Mouse (Mus musculus): ENCODE measurements around the gene Cmtr1.
"Not testable (repeated sequence)": the region's sequence is repeated elsewhere in the genome, so short reads cannot be mapped to it uniquely, and the experiment has no call there.

Cmtr1 gene

DNA sequence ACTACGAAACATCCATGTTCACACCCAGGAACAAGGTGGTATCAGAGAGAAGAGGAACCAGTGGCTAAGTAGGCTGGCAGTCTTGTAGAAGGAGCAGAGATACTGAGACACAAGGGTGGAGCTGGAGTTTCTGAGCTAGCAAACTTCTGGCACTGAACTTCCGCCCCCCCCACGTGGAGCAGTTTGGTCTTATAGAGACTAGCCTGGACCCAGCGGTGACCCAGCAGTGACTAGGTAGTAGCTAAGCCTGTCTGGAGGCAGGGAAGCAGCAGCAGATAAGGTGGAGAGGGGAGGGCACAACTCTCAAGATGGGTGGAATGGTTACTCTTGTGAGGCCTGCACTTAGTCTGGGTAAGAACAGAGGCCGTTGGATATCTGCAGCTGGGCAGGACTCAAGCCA lies 48.4 kb downstream of the Cmtr1 start:
- no peak for DNase-seq

DNA sequence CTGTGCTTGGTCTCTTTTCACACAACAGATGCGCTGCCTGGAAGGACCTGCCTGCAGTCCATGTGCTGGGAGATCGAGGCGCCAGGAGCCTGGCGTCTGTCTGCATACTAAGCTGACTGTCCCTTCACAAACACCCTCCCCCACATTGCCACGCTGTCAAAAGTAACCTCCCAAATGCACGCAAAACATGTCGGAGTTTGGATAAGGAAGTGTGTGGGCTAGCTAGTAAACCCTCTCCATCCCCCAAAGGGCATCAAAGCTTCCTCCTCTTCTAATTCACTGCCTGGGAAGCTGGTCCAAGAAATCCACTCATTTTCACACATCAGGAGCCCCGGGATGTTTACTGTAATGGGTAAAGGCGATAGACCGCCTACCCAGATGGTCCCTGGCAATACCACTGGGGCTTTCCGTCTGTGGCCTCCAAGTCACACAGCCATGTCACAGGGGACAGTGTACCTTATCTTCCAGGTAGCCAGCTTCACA lies 50.2 kb downstream of the Cmtr1 start:
- DNase-seq, result peak; percentile 58

DNA sequence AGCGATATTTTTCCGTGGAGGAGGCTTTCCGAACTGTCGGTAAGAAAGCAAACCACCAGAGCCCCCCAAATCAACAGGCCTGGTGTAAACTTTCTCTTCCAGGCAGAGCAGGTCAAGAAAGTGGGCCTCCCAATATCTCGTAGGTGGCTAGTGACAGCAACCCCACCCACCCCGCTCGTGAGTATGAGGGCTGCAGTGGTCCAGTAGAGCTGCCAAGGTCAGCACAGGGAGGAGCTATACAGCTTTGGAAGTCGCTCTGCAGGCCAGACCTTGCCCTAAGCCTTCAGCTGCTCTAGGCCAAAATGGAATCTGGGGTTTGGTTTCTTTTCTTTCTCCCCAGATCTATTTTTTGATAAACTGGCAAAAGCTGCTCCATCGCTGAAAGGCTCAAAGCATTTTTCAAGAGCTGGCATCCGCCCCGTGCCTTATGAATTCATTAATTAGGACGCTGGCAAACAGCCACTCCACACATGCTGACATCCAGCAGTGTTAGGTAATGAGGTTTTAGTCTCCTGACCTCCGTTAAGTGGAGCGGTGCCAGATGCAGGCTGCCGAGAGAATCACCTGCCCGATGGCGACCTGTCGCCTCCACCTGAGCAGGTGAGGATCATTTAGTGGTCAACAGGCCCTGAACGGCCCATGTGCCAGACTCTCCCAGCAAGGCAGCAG lies 50.8 kb downstream of the Cmtr1 start:
- DNase-seq, result peak; percentile 93

DNA sequence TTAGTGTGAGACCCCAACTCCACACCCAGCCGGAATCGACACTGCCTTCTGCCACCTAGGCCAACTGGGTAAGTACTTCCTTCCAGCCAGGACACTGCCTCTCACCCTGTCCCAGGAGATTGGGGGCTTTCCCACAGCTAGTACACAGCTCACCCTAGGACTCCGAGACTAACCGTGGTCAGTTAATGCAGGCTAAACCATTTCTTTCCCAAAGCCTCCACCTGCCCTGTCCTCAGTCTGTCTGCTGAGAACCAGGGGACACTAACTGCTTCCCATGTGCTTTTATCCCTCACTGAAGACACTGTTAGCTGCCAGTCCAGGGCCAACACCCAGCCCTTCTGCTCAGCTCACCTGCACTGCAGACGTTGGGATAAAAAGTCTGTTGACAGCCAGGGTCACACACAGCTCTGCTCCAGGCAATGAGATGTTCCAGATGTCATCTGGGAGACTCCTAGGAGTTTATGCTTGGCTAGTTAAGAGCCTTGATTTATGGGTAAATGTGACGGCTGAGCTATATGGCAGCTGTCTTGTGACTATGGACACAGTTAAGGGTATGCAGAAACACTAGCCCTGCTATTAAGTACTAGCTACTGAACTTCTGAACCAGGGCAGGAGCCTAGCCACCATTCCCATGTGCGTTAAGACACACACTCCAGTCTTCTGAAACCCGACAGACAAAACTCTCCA lies 51.5 kb downstream of the Cmtr1 start:
- no peak for DNase-seq

DNA sequence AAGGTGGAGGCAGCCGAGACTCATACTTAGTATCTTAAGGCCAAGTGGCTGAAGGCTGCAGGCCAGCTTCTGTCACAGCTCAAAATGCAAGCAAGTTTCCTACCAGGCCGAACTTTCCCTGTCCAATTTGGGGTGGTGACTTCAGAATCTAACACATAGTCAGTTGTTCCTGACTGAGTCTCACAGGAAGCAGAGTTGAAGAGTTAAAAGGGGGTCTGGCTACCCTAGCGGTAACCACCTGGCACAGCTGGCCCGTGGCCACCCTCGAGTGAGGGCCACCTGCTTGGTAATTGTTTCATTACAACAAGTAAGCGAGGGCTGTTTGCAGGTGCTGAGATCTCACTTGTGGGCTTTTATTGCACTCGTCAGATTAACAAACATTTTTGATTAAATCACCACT lies 52.2 kb downstream of the Cmtr1 start:
- peak; percentile 59 for DNase-seq

DNA sequence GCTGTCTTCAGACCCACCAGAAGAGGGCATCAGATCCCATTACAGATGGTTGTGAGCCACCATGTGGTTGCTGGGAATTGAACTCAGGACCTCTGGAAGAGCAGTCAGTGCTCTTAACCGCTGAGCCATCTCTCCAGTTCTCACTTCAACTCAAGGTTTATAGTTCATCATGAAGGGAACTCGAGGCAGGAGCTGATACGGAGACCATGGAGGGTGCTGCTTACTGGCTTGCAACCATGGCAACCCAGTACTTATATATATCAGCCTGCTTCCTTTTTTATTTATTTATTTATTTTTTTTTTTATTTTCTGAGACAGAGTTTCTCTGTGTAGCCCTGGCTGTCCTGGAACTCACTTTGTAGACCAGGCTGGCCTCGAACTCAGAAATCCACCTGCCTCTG lies 53.3 kb downstream of the Cmtr1 start:
- not testable (repeated sequence) for DNase-seq

DNA sequence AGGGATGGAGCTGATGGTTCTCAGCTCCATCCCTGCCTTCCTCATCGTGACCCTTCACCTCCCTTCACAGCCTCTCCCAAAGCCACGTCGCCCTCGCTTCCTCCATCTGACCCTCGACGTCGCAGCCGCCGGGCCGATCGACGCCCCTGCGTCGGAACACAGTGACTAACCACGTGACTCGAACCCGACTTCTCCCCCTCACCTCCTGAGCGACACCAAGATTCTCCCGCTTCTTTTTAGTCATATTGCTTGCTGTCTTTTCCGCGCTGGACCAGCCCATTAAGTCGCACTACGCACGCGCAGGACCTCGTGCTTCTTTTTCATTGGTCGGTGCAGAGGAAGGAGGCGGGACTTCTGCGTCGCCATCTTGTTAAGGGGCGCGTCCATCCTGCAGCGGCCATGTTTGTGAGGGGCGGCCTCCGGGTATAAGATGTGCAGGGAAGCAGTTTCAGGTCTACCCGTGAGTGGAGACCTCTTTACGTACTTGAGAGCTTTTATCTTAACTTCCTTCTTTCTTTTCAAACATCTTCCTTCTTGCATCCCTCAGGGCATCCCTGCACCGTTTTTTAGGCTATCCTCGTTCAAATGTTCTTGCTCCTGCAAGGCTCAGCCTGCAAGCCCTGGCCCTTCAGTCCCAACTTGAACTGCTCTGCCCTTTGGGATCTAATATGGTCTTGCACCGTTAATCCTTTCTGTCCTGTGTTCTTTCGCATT lies 56.5 kb downstream of the Cmtr1 start, which contains the start of gene Ccdc167:
Ccdc167 (minus strand) TSS at position 313 of the 714 bp plus-strand sequence.
- peak; percentile 97 for DNase-seq

DNA sequence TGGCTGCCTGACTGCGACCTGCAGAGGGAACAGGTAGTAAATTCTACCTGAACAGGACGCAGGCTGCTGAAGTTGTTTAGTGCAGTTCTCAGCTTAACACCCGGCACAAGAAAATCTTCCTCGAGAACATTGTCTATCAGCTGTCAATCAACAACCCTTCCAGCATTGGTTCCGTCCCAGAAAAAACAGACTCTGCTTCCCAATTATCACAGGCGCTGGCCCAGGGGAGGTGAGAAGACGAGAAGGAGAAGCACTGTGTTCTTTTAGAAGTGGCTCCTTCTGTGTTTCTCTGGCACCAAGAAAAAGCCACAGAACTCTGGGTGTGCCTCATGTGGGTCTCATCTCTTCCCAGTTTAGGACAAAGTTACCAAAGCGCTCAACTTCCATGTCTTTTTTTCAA lies 58.3 kb downstream of the Cmtr1 start:
- no peak for DNase-seq

DNA sequence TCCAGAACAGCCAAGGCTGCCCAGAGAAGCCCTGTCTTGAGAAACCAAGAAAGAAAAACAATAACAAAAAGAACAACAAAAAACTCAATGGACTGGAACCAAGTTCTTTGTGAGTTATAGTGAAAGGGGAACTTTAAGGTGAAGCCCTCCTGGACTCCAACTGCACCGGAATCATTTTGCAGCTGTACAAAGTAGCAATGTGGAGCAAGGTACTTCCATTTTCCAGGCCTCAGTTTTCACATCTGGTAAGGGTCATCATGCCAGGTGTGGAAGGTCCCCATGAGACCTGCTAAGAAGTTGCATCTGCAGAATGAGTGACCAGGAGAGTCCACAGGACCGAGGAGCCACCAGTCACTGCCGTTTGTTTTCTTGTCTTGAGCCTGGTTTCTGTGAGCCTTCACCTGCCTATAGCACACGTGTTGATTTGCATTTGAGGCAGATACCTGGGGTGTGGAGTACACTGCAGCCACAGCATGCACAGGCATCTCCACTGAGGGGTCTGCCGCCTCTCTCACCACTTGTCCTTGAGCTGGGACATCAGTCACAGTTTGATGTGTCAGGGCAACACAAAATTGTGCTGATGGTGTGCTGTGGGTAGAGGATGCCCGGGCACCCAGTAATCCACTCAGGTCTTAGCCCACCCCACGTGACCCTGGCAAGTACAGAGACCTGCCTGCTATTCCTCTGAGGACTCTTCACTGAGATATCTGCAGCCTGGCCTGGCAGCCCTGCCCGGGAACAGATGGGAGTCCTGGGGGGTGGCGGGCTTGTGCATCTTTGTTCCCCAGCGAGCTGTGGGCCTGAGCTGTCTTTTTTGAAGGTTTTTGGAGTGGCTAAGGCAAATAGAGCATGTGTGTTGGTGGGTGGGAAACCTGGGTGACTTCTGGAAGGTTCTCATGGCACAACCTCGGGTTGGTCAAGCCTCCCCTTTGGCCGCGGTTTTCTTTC lies 59.5 kb downstream of the Cmtr1 start:
- DNase-seq, result peak; percentile 91

DNA sequence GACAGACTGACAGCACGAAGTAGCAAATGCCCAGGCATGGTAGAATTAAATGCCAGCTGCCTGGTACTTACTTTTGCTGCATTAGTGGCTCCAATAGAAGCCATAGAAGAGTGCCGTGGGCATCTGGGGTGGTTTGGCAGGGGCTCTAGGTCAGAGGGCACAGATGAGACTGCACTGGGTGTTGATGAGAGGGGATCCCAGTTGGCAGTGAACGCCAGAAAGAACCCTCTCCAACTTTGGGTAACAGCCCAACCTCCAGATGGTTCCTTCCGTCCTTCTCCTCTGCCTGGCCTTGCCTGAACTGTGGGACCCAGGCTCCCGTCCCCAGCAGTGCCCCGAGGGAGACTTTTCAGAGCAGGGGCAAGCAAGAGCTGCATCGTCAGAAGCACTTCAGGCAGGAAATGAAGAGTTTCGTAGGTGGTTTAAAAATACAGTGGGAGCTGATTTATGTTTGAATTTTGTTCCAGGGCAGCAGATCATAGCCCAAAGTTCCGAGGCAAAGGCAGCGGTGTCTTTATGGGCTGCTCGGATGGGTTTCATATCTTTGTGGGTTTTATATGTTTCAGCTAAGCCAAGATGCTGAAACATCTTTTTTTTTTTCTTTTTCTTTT lies 60.5 kb downstream of the Cmtr1 start:
- DNase-seq, result peak; percentile 65

DNA sequence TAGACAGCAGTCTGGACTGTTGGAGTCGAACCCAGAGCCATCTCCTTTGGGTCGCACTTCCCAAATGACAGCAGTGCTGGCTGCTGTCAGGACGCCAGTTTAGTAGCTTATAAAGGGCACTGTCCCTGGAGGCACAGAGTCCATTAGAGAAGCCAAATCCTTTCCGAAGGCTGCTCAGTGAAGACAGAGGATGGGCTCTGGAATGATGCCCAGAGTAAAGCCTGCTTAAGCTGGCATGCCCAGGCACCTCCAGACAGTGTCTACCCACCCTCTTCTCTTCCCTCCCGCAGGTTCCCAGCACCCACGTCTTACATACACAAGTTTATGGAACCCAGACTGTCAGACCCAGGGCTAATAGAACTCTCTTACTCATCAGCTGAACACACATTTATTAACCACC lies 64.2 kb downstream of the Cmtr1 start:
- DNase-seq, result no peak

DNA sequence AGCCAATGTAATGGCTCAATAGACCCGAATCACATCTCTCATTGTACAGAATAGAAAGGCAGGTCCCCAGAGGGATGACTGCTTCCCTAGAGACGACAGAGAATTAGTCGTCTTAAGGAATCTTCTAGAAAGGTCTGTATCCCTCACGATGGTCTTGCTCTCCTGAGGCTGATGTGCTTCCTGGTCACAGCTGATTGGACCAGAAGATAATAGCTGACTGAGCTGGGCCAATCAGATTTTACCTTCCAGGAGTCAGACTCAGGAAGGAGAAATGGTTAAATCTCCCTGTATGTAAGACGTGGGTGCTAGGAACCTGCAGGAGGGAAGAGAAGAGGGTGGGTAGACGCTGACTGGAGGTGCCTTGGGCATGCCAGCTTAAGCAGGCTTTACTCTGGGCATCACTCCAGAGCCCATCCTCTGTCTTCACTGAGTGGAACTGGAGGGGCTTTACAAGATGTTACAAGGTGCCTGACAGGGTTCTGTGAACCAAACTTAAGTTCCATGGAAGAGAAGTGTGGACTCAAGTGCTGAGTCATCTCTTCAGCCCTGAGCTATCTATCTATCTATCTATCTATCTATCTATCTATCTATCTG lies 64.7 kb downstream of the Cmtr1 start:
- no peak for DNase-seq

DNA sequence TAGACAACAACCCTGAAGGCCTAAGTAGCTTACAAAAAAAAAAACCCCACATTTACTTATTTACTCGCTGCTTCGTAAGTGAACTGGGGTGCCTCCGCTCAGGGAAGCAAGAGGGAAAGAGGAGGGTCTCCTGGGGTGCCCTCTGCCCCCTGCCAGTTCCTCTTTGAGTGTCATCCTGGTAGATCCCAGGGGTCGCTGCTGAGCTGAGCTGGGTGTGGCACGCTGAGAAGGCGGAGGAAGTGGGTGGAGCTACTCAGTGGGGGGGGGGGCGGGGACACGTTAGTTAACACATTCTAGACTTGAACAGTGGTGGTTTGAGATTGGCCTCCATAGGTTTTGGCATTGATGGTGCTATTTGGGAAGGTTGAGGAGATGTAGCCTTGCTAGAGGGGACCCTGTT lies 67.7 kb downstream of the Cmtr1 start:
- no peak for DNase-seq

DNA sequence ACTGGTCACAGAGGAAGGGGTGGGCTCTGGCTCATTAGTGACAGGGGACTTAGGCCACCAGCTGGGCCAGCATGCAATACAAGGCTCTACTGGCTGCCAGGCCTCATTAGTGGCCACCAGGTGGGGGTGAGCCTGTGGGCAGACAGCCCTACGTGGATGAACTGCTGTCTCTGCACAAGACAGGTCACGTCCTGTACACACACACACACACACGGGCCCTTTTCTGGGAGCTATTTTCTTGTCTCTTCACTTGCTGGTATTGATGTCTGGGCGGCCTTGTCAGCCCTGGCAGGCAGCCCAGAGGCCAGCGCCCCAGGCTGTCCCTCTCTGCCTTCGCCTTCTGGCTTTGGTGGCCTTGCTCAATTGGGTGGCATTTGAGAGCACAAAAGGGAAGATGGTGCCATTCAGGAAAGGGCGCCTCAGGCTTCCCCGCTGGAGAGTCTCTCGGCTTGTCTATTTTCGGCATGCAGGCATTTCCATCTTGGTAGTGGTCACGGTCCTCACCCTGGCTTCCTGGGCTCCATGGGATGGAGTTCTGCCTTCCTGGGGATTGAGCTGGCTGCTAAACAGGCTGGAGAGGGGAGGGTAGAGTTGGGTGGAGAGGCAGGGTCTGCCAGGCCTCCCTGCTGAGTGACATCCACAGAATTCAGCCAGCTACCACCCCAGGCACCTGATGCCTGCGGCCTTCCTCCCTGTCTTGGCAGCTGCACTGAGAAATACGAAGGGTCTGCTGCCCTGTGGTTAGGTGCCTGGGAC lies 70.3 kb downstream of the Cmtr1 start:
- peak; percentile 79 for DNase-seq

DNA sequence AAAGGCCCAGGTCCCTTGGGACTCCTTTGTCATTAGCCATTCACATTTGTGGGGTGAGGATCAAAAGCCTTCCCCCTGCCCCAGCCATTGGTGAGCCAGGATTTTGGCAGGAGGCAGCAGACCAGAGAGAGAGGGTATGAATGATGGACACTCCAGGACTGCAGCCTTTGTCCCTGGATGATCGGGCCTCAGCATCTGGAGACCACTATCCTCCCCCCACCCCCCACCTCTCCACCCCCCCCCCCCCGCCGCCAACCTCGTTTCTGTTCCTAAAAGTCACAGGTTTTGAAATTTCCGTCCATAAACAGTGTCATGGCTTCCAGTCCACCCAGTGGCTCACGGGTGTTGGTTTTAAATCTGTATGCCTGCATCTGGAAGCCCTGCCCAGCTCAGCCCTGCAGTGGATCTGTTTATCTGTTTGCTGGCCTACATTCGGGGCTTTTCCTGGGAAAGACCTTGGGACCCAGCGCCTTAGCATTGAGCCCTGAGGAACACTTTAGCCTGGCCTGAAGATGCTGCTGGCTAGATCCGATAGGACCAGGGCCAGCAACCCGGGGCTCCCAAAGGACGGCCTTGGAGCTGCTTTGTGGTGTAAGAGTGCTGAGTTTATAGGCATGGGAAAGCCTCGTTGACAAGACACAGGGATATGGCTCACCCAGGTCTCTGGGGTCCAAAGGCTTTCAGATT lies 71.0 kb downstream of the Cmtr1 start:
- DNase-seq, result peak; percentile 57

DNA sequence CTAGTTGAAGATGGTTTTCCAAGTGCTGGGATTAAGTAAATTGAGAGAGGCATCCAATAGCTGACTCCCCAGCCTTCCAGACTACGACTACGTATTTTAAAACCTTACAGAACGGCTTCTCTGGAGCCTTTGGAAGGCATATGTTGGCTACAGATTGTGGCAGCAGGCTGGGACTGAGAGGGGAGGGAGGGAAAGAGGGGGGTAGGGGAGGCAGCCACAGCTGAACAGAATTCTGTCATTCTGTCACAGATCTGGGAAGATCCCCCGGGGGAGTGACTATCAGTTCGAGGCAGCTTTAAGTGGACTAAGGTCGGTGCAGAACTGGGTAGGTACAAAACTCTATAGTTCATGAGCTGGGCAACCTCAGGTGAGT lies 71.5 kb downstream of the Cmtr1 start:
- DNase-seq, result no peak

DNA sequence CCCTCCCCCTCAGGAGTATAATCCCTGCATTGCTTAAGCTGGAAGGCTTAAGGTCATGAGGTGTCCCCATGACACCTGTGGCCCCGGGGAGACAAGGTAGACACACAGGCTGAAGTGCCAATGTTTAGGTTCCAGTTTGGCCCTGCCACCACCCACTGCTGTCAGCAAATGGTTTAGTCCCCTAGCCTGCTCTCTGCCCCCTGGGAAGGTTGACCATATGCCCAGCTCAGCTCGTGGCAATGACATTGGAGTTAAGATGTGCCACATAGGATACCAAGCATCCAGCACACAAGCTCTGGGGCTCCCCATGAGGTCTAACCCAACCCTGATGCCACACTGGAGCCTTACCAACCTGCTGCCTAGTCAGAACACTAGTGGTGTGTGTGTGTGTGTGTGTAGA lies 72.1 kb downstream of the Cmtr1 start:
- peak; percentile 65 for DNase-seq

DNA sequence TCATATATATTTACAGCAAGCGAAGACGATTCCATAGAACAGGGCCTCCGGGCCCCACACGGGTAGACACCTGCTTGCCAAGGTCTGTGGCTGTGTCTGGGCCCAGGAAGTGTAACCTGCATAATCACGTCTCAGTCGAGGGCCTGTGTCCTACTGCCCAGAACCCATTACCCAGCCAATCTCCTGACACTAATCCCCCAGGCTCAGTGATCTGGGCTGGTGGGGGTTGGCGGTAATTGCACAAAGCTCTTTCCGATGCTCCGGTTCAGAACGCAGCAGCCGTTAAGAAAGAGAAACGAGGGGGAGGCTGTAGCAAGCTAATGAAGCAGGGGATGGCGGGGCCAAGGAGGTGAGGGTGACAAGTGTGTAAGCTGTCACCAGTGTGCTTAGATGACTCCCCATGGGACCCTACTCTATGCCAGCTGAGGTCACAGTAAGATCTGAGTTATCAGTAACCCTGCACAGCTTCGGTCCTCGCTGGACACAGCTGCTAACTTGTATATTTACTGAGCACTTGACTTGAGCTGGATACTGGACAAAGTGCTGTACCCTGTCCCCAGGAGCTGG lies 76.1 kb downstream of the Cmtr1 start:
- no peak for DNase-seq

DNA sequence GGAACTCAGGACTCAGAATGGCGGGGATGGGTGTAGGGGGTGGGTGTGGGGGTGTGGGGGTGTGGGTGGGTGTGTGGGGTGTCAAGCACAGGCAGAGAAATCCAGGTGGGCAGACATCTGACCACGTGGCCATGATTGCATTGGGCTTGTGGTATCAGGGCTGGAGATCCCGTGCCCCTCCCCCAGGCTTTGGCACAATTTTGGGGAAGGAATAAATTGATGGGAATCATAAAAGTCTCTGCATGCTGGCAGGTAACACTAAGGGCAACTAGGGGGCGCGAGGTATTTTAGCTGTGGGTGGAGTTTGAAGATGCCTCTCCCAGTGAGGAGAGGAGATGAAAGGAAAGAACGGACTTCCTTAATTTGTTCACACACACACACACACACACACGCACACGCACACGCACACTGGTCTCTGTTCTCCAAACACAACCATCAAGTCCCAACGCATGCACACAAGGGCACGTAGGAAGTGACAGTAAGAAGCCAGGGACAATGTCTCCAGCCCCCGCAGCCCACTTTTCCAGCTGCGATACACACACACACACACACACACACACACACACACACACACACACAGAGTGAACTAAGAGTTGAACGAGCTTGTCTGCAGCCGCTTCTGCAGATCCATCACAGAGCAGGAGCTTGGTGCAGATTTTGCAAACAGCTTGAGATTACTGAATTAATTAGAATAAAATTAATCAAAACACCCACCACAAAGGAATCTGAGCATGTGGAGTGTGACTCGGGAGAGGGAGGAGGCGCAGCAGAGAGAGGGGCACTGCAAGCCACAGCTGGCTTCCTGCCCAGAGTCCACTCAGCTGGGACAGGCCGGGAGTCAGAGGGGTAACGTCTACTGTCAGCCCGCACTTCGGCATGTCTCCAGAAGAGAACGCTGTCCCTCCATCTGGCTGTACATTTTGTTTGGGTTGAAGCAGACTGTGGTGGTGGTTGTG lies 77.7 kb downstream of the Cmtr1 start:
- DNase-seq, result no peak
